Mouse (Mus musculus): ENCODE measurements around the gene Dnah6.

DNA sequence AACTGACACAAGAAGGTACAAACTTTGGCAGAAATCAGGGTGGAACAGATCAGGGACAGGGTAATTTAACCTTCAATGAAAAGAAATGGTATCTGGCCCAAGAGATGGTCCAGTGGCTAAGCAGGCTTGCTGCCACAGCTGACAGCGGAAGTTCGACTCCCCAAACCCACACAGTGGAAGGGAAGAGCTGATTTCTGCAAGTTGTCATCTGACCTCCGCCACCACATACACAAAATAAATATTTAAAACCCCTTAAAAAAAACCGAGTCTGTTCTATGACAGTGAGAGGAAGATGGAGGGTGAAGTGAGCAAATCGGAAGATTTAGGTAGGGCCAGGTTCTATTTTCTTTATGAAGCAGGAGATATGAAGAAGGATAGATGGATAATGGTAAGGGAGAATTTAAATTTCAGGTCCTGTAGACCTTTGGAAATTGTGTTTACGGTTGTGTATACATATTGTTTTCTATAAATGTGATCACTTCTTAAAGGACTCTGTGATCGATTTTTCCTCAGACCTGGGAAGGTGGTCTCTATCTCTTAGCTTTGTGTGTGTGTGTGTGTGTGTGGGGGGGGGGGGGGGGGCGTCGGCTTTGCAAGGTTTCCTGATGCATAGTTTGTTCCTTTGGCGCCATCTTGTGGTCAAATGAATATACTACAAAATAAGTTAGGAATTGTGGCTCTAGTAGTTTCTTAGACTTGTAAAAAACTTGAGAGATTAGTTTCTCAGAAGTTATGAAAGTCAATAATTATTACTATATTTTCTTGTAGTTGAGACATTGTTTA, 6.1 kb upstream of the Dnah6 start:
- peak; percentile 62 for TF ChIP-seq CTCF (IDR thresholded peaks at IDR 0.05)
- no peak for TF ChIP-seq EP300 (IDR thresholded peaks at IDR 0.05)

All from lung, postnatal 0 days (tissue).